Mouse (Mus musculus): ENCODE measurements around the gene Prkce. TPM values are rescaled to one million over a fixed set of nuclear protein-coding genes. Genes with fewer than 3 reads are reported as not detected.

The Prkce gene
- polyA plus RNA-seq, 1 experiment = not detected

- Histone ChIP-seq H3K27ac (ENCODE audit: insufficient read depth, low read depth, low read length) (no peak overlapping the region), H3K4me3 (ENCODE audit: insufficient read depth, low read depth, low read length) (no peak overlapping the region), H3K4me1 (ENCODE audit: control insufficient read depth, insufficient read depth, low read length) (peaks cover 18% of the 10 kb centered on the region)
- WGBS = 93% methylated on average over 5 of the region's 5 CpGs
- TF ChIP-seq CTCF (IDR thresholded peaks at IDR 0.05; ENCODE audit: insufficient read depth, low read depth, low read length) (no peak), POLR2A (IDR thresholded peaks at IDR 0.05; ENCODE audit: insufficient read depth, low read depth, low read length) (no peak)
These were observed 41.2 kb downstream of the Prkce start for GRCm38 (mm10) chr17:86208821-86209186.

- TF ChIP-seq CTCF (IDR thresholded peaks at IDR 0.05; ENCODE audit: insufficient read depth, low read depth, low read length) = no peak
- Histone ChIP-seq H3K27ac (ENCODE audit: insufficient read depth, low read depth, low read length) (no peak overlapping the region), H3K4me3 (ENCODE audit: insufficient read depth, low read depth, low read length) (no peak overlapping the region), H3K4me1 (ENCODE audit: control insufficient read depth, insufficient read depth, low read length) (peaks cover 16% of the 10 kb centered on the region)
- 81% methylated on average over 13 of the region's 13 CpGs for WGBS
These were observed 42.2 kb downstream of the Prkce start for GRCm38 (mm10) chr17:86209680-86210251.

GRCm38 (mm10) chr17:86212204-86212603 is 44.6 kb downstream of the Prkce start:
- WGBS = 96% methylated on average over 3 of the region's 3 CpGs
- no peak overlapping the region for H3K4me3 ChIP-seq (ENCODE audit: insufficient read depth, low read depth, low read length)
- H3K27ac ChIP-seq (ENCODE audit: insufficient read depth, low read depth, low read length) = no peak overlapping the region; the same call in 1 of the 2 replicates
- peaks cover 22% of the 10 kb centered on the region for H3K4me1 ChIP-seq (ENCODE audit: control insufficient read depth, insufficient read depth, low read length)
- TF ChIP-seq CTCF (IDR thresholded peaks at IDR 0.05; ENCODE audit: insufficient read depth, low read depth, low read length) = no peak
- TF ChIP-seq POLR2A (IDR thresholded peaks at IDR 0.05; ENCODE audit: insufficient read depth, low read depth, low read length) = no peak

GRCm38 (mm10) chr17:86214285-86214684 is 46.7 kb downstream of the Prkce start:
- Histone ChIP-seq H3K27ac (ENCODE audit: insufficient read depth, low read depth, low read length) (peak overlapping the region; percentile 90), H3K4me3 (ENCODE audit: insufficient read depth, low read depth, low read length) (no peak overlapping the region), H3K4me1 (ENCODE audit: control insufficient read depth, insufficient read depth, low read length) (peaks cover 30% of the 10 kb centered on the region)
- TF ChIP-seq CTCF (IDR thresholded peaks at IDR 0.05; ENCODE audit: insufficient read depth, low read depth, low read length) (no peak), POLR2A (IDR thresholded peaks at IDR 0.05; ENCODE audit: insufficient read depth, low read depth, low read length) (no peak)
- WGBS = 21% methylated on average over 9 of the region's 9 CpGs

- H3K4me1 ChIP-seq (ENCODE audit: control insufficient read depth, insufficient read depth, low read length) = peaks cover 30% of the 10 kb centered on the region
- H3K27ac ChIP-seq (ENCODE audit: insufficient read depth, low read depth, low read length) = peak overlapping the region; percentile 90
- WGBS = 44% methylated on average over 14 of the region's 14 CpGs
- no peak overlapping the region for H3K4me3 ChIP-seq (ENCODE audit: insufficient read depth, low read depth, low read length)
- TF ChIP-seq POLR2A (IDR thresholded peaks at IDR 0.05; ENCODE audit: insufficient read depth, low read depth, low read length) (no peak), CTCF (IDR thresholded peaks at IDR 0.05; ENCODE audit: insufficient read depth, low read depth, low read length) (no peak)
These were observed 47.2 kb downstream of the Prkce start for GRCm38 (mm10) chr17:86214741-86215140.

- H3K27ac ChIP-seq (ENCODE audit: insufficient read depth, low read depth, low read length) = peak overlapping the region; percentile 39; the same call in 1 of the 2 replicates
- no peak overlapping the region for H3K4me3 ChIP-seq (ENCODE audit: insufficient read depth, low read depth, low read length)
- WGBS = 81% methylated on average over 7 of the region's 7 CpGs
- no peak for TF ChIP-seq CTCF (IDR thresholded peaks at IDR 0.05; ENCODE audit: insufficient read depth, low read depth, low read length)
- TF ChIP-seq POLR2A (IDR thresholded peaks at IDR 0.05; ENCODE audit: insufficient read depth, low read depth, low read length) = no peak
- peaks cover 27% of the 10 kb centered on the region for H3K4me1 ChIP-seq (ENCODE audit: control insufficient read depth, insufficient read depth, low read length)
These were observed 48.2 kb downstream of the Prkce start for GRCm38 (mm10) chr17:86215771-86216170.

- no peak overlapping the region for H3K27ac ChIP-seq (ENCODE audit: insufficient read depth, low read depth, low read length)
- peaks cover 27% of the 10 kb centered on the region for H3K4me1 ChIP-seq (ENCODE audit: control insufficient read depth, insufficient read depth, low read length)
- WGBS = 68% methylated on average over 5 of the region's 5 CpGs
- H3K4me3 ChIP-seq (ENCODE audit: insufficient read depth, low read depth, low read length) = no peak overlapping the region
- TF ChIP-seq CTCF (IDR thresholded peaks at IDR 0.05; ENCODE audit: insufficient read depth, low read depth, low read length) (no peak), POLR2A (IDR thresholded peaks at IDR 0.05; ENCODE audit: insufficient read depth, low read depth, low read length) (no peak)
These were observed 49.9 kb downstream of the Prkce start for GRCm38 (mm10) chr17:86217468-86217867.

GRCm38 (mm10) chr17:86218553-86218952 is 51.0 kb downstream of the Prkce start:
- Histone ChIP-seq H3K4me1 (ENCODE audit: control insufficient read depth, insufficient read depth, low read length) (peaks cover 25% of the 10 kb centered on the region), H3K4me3 (ENCODE audit: insufficient read depth, low read depth, low read length) (no peak overlapping the region), H3K27ac (ENCODE audit: insufficient read depth, low read depth, low read length) (no peak overlapping the region)
- TF ChIP-seq CTCF (IDR thresholded peaks at IDR 0.05; ENCODE audit: insufficient read depth, low read depth, low read length) (no peak), POLR2A (IDR thresholded peaks at IDR 0.05; ENCODE audit: insufficient read depth, low read depth, low read length) (no peak)
- WGBS = 84% methylated on average over 11 of the region's 11 CpGs

GRCm38 (mm10) chr17:86225488-86226186 is 58.1 kb downstream of the Prkce start:
- Histone ChIP-seq H3K4me3 (ENCODE audit: insufficient read depth, low read depth, low read length) (no peak overlapping the region), H3K4me1 (ENCODE audit: control insufficient read depth, insufficient read depth, low read length) (peaks cover 17% of the 10 kb centered on the region), H3K27ac (ENCODE audit: insufficient read depth, low read depth, low read length) (no peak overlapping the region)
- no peak for TF ChIP-seq CTCF (IDR thresholded peaks at IDR 0.05; ENCODE audit: insufficient read depth, low read depth, low read length)
- TF ChIP-seq POLR2A (IDR thresholded peaks at IDR 0.05; ENCODE audit: insufficient read depth, low read depth, low read length) = no peak
- 72% methylated on average over 10 of the region's 10 CpGs for WGBS
